11 mouse cellular contexts compared by ENCODE assay signal in genomic region chr1:179553197-179553948, GRCm38 (mm10). TPM values are rescaled to one million over a fixed set of nuclear protein-coding genes. Genes with fewer than 3 reads are reported as not detected.
DNase-seq lines count a peak whose midpoint lies in the region; ATAC-seq and TF ChIP-seq lines count a peak whose summit lies in the region.
"Had no signal": no experiment of that assay in that cellular context is flagged by ENCODE, and none has a peak within 500 bp of the region (broad histone marks: within the 10 kb centered on the region; RNA-seq: fewer than 3 reads in every experiment).

No protein-coding gene starts in this region.

- H3K4me3 ChIP-seq in heart, postnatal 0 days (ENCODE audit: low read depth, low read length), result no peak overlapping the region
- H3K4me3 ChIP-seq in liver, embryonic 13.5 days (replicated peaks), result no peak overlapping the region
- H3K4me3 ChIP-seq: layer of hippocampus, adult 2 months; limb, embryonic 10.5 days; neural tube, embryonic 13.5 days had no signal

- no peak for ATAC-seq in heart, postnatal 0 days (ENCODE audit: insufficient read depth, low read depth)
- no peak for ATAC-seq in liver, embryonic 13.5 days (ENCODE audit: low read depth)

- TF ChIP-seq EP300 in heart, postnatal 0 days (IDR thresholded peaks at IDR 0.05; ENCODE audit: low read depth), result no peak

- H3K9ac ChIP-seq in heart, postnatal 0 days (replicated peaks; ENCODE audit: low read depth, low read length), result 0 out of 2 replicates have a peak overlapping the region, but pooled peaks have one; percentile 2
- 0 out of 2 replicates have a peak overlapping the region, but pooled peaks have one; percentile 8 for H3K9ac ChIP-seq in liver, embryonic 13.5 days
- H3K9ac ChIP-seq: neural tube, embryonic 13.5 days had no signal

- H3K36me3 ChIP-seq in heart, postnatal 0 days (replicated peaks; ENCODE audit: control insufficient read depth, insufficient read depth, low read length), result no peaks in the 10 kb centered on the region
- H3K36me3 ChIP-seq in liver, embryonic 13.5 days, result peaks cover 12% of the 10 kb centered on the region
- H3K36me3 ChIP-seq: limb, embryonic 10.5 days; neural tube, embryonic 13.5 days had no signal

- H3K4me2 ChIP-seq in heart, postnatal 0 days (ENCODE audit: low read depth, low read length), result no peak overlapping the region
- peak overlapping the region; percentile 55 for H3K4me2 ChIP-seq in liver, embryonic 13.5 days
- H3K4me2 ChIP-seq: neural tube, embryonic 13.5 days had no signal

- WGBS in heart, postnatal 0 days, result 39% methylated on average over 5 of the region's 5 CpGs
- WGBS in liver, embryonic 13.5 days (ENCODE audit: insufficient replicate concordance), result 59% methylated on average over 5 of the region's 5 CpGs

- no peaks in the 10 kb centered on the region for H3K27me3 ChIP-seq in heart, postnatal 0 days (ENCODE audit: control insufficient read depth, insufficient read depth, low read length)
- H3K27me3 ChIP-seq in liver, embryonic 13.5 days, result no peaks in the 10 kb centered on the region
- H3K27me3 ChIP-seq: neural tube, embryonic 13.5 days had no signal

- no peak for DNase-seq in heart, postnatal 0 days (ENCODE audit: low spot score)
- no peak for DNase-seq in heart, adult 9 months (ENCODE audit: low spot score in 2 of 2)
- DNase-seq in A20 (ENCODE audit: low read depth, low spot score), result peak; percentile 85
- peak; percentile 60 for DNase-seq in MN1 (ENCODE audit: low spot score)
- DNase-seq in liver, embryonic 13.5 days, result no peak
- no peak for DNase-seq in frontal cortex, postnatal 14 days (ENCODE audit: low spot score in 2 of 2)
- DNase-seq in left cerebral cortex, adult 11 months (ENCODE audit: low spot score), result no peak
- DNase-seq: thymus, adult 18-20 months had no signal

- TF ChIP-seq CTCF in heart, postnatal 0 days (IDR thresholded peaks at IDR 0.05; ENCODE audit: low read depth), result no peak

- peaks cover 20% of the 10 kb centered on the region for H3K4me1 ChIP-seq in heart, postnatal 0 days (ENCODE audit: control insufficient read depth, insufficient read depth)
- H3K4me1 ChIP-seq in liver, embryonic 13.5 days (replicated peaks), result peaks cover 63% of the 10 kb centered on the region

- peak overlapping the region; percentile 38; the same call in 1 of the 2 replicates for H3K27ac ChIP-seq in heart, postnatal 0 days (ENCODE audit: low read depth)
- H3K27ac ChIP-seq in liver, embryonic 13.5 days, result peak overlapping the region; percentile 89
- H3K27ac ChIP-seq: limb, embryonic 10.5 days; neural tube, embryonic 13.5 days had no signal

- no peaks in the 10 kb centered on the region for H3K9me3 ChIP-seq in heart, postnatal 0 days (replicated peaks; ENCODE audit: control insufficient read depth, low read length)
- H3K9me3 ChIP-seq in liver, embryonic 13.5 days (replicated peaks), result no peaks in the 10 kb centered on the region
- H3K9me3 ChIP-seq: limb, embryonic 10.5 days; neural tube, embryonic 13.5 days had no signal

RNA-seq across cellular contexts. Expression of gene Cnst, which starts 7.2 kb away (rescaled TPM):
- total RNA-seq in heart, postnatal 0 days (2014; rRNA removed; ENCODE audit: low replicate concordance), result 21.4 and 33.7 TPM in 2 replicates
- polyA plus RNA-seq in heart, postnatal 0 days (2015; fragmentation: Nextera tagmentation; extraction: Ambion mirVana), result 19.6 and 21.5 TPM in 2 replicates
- polyA plus RNA-seq in liver, embryonic 13.5 days (2015; fragmentation: Nextera tagmentation; extraction: Ambion mirVana), result 10.7 and 14.4 TPM in 2 replicates

RNA-seq across cellular contexts. Expression of gene Tfb2m, which starts 7.3 kb away (rescaled TPM):
- total RNA-seq in heart, postnatal 0 days (2014; rRNA removed; ENCODE audit: low replicate concordance), result 15.9 and 20.4 TPM in 2 replicates
- polyA plus RNA-seq in heart, postnatal 0 days (2015; fragmentation: Nextera tagmentation; extraction: Ambion mirVana), result 34.7 and 37.3 TPM in 2 replicates
- 17.3 and 21.4 TPM in 2 replicates for polyA plus RNA-seq in liver, embryonic 13.5 days (2015; fragmentation: Nextera tagmentation; extraction: Ambion mirVana)

RNA-seq across cellular contexts. Expression of gene Smyd3, which starts 35.5 kb away (rescaled TPM):
- 6.2 and 11.6 TPM in 2 replicates for total RNA-seq in heart, postnatal 0 days (2014; rRNA removed; ENCODE audit: low replicate concordance)
- 6.4 and 7.0 TPM in 2 replicates for polyA plus RNA-seq in heart, postnatal 0 days (2015; fragmentation: Nextera tagmentation; extraction: Ambion mirVana)
- polyA plus RNA-seq in liver, embryonic 13.5 days (2015; fragmentation: Nextera tagmentation; extraction: Ambion mirVana), result 6.6 and 7.9 TPM in 2 replicates

Comparison
In these comparisons a context has a peak if more than half of its experiments do, and no peak if none do; other contexts are left out.
1. DNase-seq: peak in A20 (single experiment) and MN1 (single experiment); none in heart, postnatal 0 days (single experiment), heart, adult 9 months (0 of 2), liver, embryonic 13.5 days (single experiment), frontal cortex, postnatal 14 days (0 of 2) and left cerebral cortex, adult 11 months (single experiment).